Comparison of ENCODE assay signal across 8 mouse cellular contexts in genomic region chr2:153160844-153161683, GRCm38 (mm10). TPM values are rescaled to one million over a fixed set of nuclear protein-coding genes. Genes with fewer than 3 reads are reported as not detected.
DNase-seq lines count a peak whose midpoint lies in the region; ATAC-seq and TF ChIP-seq lines count a peak whose summit lies in the region.

Gene Tm9sf4, plus strand, starts transcription at chr2:153161303.

- peak within 1 kb of the TSS; percentile 87 for H3K27ac ChIP-seq in heart, embryonic 12.5 days (ENCODE audit: poor library complexity, severe bottlenecking)
- peak within 1 kb of the TSS; percentile 89 for H3K27ac ChIP-seq in kidney, postnatal 0 days
- H3K27ac ChIP-seq in liver, embryonic 11.5 days (ENCODE audit: low read depth, low read length): peak within 1 kb of the TSS; percentile 80
- H3K27ac ChIP-seq in stomach, embryonic 14.5 days (ENCODE audit: low read length): peak within 1 kb of the TSS; percentile 89

- WGBS in heart, embryonic 12.5 days: 10% methylated on average over 34 of the region's 34 CpGs
- 10% methylated on average over 34 of the region's 34 CpGs for WGBS in kidney, postnatal 0 days
- 9% methylated on average over 34 of the region's 34 CpGs for WGBS in liver, embryonic 11.5 days
- WGBS in stomach, embryonic 14.5 days: 10% methylated on average over 34 of the region's 34 CpGs

- peaks cover 4% of the 10 kb centered on the region; the same call in 1 of the 2 replicates for H3K36me3 ChIP-seq in heart, embryonic 12.5 days
- H3K36me3 ChIP-seq in kidney, postnatal 0 days (ENCODE audit: insufficient read depth, low read length): no peaks in the 10 kb centered on the region
- no peaks in the 10 kb centered on the region for H3K36me3 ChIP-seq in liver, embryonic 11.5 days (ENCODE audit: control insufficient read depth, insufficient read depth, low read length)
- H3K36me3 ChIP-seq in stomach, embryonic 14.5 days (ENCODE audit: control insufficient read depth, insufficient read depth, low read length): peaks cover 3% of the 10 kb centered on the region; the same call in 1 of the 2 replicates

- peak within 1 kb of the TSS; percentile 76 for H3K4me3 ChIP-seq in heart, embryonic 12.5 days
- peak within 1 kb of the TSS; percentile 81 for H3K4me3 ChIP-seq in kidney, postnatal 0 days (replicated peaks; ENCODE audit: low read depth, low read length)
- peak within 1 kb of the TSS; percentile 75 for H3K4me3 ChIP-seq in liver, embryonic 11.5 days (ENCODE audit: low read depth, low read length)
- H3K4me3 ChIP-seq in stomach, embryonic 14.5 days (ENCODE audit: low read depth, low read length): peak within 1 kb of the TSS; percentile 97

- ATAC-seq in erythroid progenitor cell, adult 5-6 weeks (replicated peaks; ENCODE audit: low FRiP score, poor library complexity, severe bottlenecking): peak; percentile 97
- ATAC-seq in heart, embryonic 12.5 days (ENCODE audit: insufficient number of reproducible peaks, low FRiP score): peak; percentile 89
- peak; percentile 86 for ATAC-seq in kidney, postnatal 0 days (replicated peaks; ENCODE audit: low FRiP score, low read depth)
- peak; percentile 87 for ATAC-seq in liver, embryonic 11.5 days (replicated peaks; ENCODE audit: low FRiP score)
- ATAC-seq in stomach, embryonic 14.5 days (ENCODE audit: insufficient number of reproducible peaks, insufficient read depth, low FRiP score, low read depth): peak; percentile 88

- H3K9me3 ChIP-seq in heart, embryonic 12.5 days (replicated peaks): no peaks in the 10 kb centered on the region
- H3K9me3 ChIP-seq in kidney, postnatal 0 days (replicated peaks; ENCODE audit: low read length): no peaks in the 10 kb centered on the region
- no peaks in the 10 kb centered on the region for H3K9me3 ChIP-seq in liver, embryonic 11.5 days (ENCODE audit: control insufficient read depth, low read length)
- no peaks in the 10 kb centered on the region for H3K9me3 ChIP-seq in stomach, embryonic 14.5 days (ENCODE audit: control insufficient read depth, low read depth, low read length)

- H3K4me1 ChIP-seq in heart, embryonic 12.5 days (replicated peaks): peaks cover 10% of the 10 kb centered on the region
- peaks cover 6% of the 10 kb centered on the region; the same call in 1 of the 2 replicates for H3K4me1 ChIP-seq in kidney, postnatal 0 days (replicated peaks; ENCODE audit: insufficient read depth, low read length)
- peaks cover 4% of the 10 kb centered on the region for H3K4me1 ChIP-seq in liver, embryonic 11.5 days (replicated peaks; ENCODE audit: control insufficient read depth, insufficient read depth, low read length)
- peaks cover 10% of the 10 kb centered on the region; the same call in 1 of the 2 replicates for H3K4me1 ChIP-seq in stomach, embryonic 14.5 days (ENCODE audit: control insufficient read depth, insufficient read depth, low read length)

- DNase-seq in CD4-positive helper T cell, adult 2 months (ENCODE audit: low read depth, low spot score): peak; percentile 94
- DNase-seq in brain, embryonic 18.5 days (ENCODE audit: low read depth, low spot score): peak; percentile 88
- DNase-seq in kidney, postnatal 0 days (ENCODE audit: low spot score): peak; percentile 97
- peak; percentile 95 for DNase-seq in liver, embryonic 11.5 days (ENCODE audit: low spot score)
- peak; percentile 96 for DNase-seq in naive thymus-derived CD4-positive, alpha-beta T cell, adult 2 months (ENCODE audit: low read depth)

- no peak for TF ChIP-seq CTCF in kidney, postnatal 0 days (IDR thresholded peaks at IDR 0.05; ENCODE audit: low read depth)

- no peaks in the 10 kb centered on the region for H3K27me3 ChIP-seq in heart, embryonic 12.5 days (replicated peaks)
- no peaks in the 10 kb centered on the region for H3K27me3 ChIP-seq in kidney, postnatal 0 days (ENCODE audit: insufficient read depth, low read length)
- no peaks in the 10 kb centered on the region for H3K27me3 ChIP-seq in liver, embryonic 11.5 days (replicated peaks; ENCODE audit: control insufficient read depth, insufficient read depth, low read length)
- no peaks in the 10 kb centered on the region for H3K27me3 ChIP-seq in stomach, embryonic 14.5 days (ENCODE audit: control insufficient read depth, insufficient read depth, low read length)

- peak within 1 kb of the TSS; percentile 90 for H3K4me2 ChIP-seq in heart, embryonic 12.5 days
- H3K4me2 ChIP-seq in kidney, postnatal 0 days (ENCODE audit: low read length): peak within 1 kb of the TSS; percentile 79
- H3K4me2 ChIP-seq in liver, embryonic 11.5 days: peak within 1 kb of the TSS; percentile 69
- H3K4me2 ChIP-seq in stomach, embryonic 14.5 days (replicated peaks; ENCODE audit: low read depth, low read length): peak within 1 kb of the TSS; percentile 90

- H3K9ac ChIP-seq in heart, embryonic 12.5 days: peak within 1 kb of the TSS; percentile 90
- H3K9ac ChIP-seq in kidney, postnatal 0 days (ENCODE audit: low read depth, low read length): peak within 1 kb of the TSS; percentile 82
- H3K9ac ChIP-seq in liver, embryonic 11.5 days (ENCODE audit: low read depth, low read length): peak within 1 kb of the TSS; percentile 82
- peak within 1 kb of the TSS; percentile 84 for H3K9ac ChIP-seq in stomach, embryonic 14.5 days (replicated peaks; ENCODE audit: low read depth, low read length)

RNA-seq across cellular contexts. Expression of gene Tm9sf4, which starts in this region (rescaled TPM):
- total RNA-seq in erythroid progenitor cell, adult 5-6 weeks (2015; ENCODE audit: low replicate concordance): 18.0 and 21.4 TPM in 2 replicates
- 16.9 and 30.3 TPM in 2 replicates for total RNA-seq in erythroid progenitor cell, adult 5-6 weeks (2017; ENCODE audit: low replicate concordance)
- polyA plus RNA-seq in heart, embryonic 12.5 days (2016; fragmentation: Nextera tagmentation; extraction: Ambion mirVana): 75.4 and 81.8 TPM in 2 replicates
- polyA plus RNA-seq in kidney, postnatal 0 days (2015; fragmentation: Nextera tagmentation; extraction: Ambion mirVana): 68.1 and 74.5 TPM in 2 replicates
- 65.4 and 71.4 TPM in 2 replicates for polyA plus RNA-seq in liver, embryonic 11.5 days (2014; fragmentation: Nextera tagmentation; extraction: Ambion mirVana)
- 92.1 and 111 TPM in 2 replicates for polyA plus RNA-seq in stomach, embryonic 14.5 days (2014; fragmentation: Nextera tagmentation; extraction: Ambion mirVana)

Comparison
In these comparisons a context has a peak if more than half of its experiments do, and no peak if none do; other contexts are left out.
1. Peak in every context shown above with its lines: DNase-seq, ATAC-seq, H3K4me3 ChIP-seq and H3K27ac ChIP-seq.